Mouse (Mus musculus): ENCODE results near the gene Kazn.

Kazn gene

GRCm38 (mm10) chr4:142165363-142165762 lies 73.8 kb downstream of the Kazn start:
- ChIA-PET POLR2A (interaction anchor here in 3 of 4 experiments (0.6 to 5.2 kb wide), 31 partner anchors 9 to 601 kb away, joined by 3 to 44 read pairs (median 13); partner anchors contain the start of genes Kazn (in 2 of the 3) and Casp9 (in 1 of the 3)), CTCF (interaction anchor here in 2 of 4 experiments (1.3 to 3.0 kb wide), 7 partner anchors 9 to 227 kb away, joined by 3 to 25 read pairs (median 5); no protein-coding TSS in a partner anchor)

- CTCF ChIA-PET = interaction anchor here in 2 of 4 experiments (0.6 to 1.3 kb wide), 6 partner anchors 9 to 1838 kb away, joined by 3 to 5 read pairs (median 3); no protein-coding TSS in a partner anchor
- POLR2A ChIA-PET = interaction anchor here in 2 of 4 experiments (0.8 to 3.7 kb wide), 8 partner anchors 10 to 106 kb away, joined by 3 to 35 read pairs (median 18); no protein-coding TSS in a partner anchor
Measured at GRCm38 (mm10) chr4:142164386-142164785, 74.8 kb downstream of the Kazn start.

DNA sequence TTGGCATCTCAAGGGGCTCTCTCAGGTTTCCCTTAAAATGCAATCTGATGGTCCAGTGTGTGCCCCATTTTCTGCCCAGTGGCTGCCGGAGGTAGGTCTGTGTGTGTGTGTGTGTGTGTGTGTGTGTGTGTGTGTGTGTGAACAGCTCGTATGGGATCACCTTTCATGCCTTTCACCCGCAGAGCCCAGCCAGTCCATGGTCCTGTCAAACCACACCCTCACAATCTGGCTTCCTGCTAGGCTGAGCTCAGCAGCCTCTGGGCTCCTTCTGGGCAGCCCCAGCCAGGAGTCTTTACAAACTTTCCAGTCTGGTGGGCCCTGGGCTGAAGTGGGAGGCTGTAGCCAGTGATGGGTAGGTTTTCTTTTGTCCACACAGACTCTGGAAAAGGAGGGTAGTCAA lies 75.3 kb downstream of the Kazn start:
- ChIA-PET POLR2A (interaction anchor here in 2 of 4 experiments (0.6 to 1.5 kb wide), 3 partner anchors 11 to 149 kb away, joined by 3 to 4 read pairs (median 3); partner anchors contain the start of gene Fhad1 (in 1 of the 2)), CTCF (interaction anchor here in 1 of 4 experiments (0.6 kb wide), 1 partner anchor 740 kb away, joined by 3 read pairs; no protein-coding TSS in a partner anchor)

DNA sequence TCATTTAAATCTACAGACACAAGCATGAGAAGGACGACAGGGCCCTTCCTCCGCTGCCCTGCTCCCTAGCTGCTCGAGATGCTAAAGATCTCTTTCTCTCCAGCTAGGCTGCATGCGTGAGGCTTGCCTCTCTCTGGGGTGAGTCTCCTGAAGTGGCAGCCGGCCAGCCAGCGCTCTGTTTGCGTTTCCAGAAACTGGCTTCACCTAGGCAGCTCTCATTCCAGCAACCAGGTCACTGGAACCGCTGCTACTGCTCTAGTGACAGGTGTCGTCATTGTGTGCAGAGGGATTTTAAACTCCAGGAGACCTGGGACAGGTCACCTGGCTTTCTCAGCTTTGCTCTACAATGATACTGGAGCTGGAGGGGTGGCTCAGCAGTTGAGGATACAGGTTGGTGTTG lies 76.5 kb downstream of the Kazn start:
- ChIA-PET CTCF (interaction anchor here (0.5 to 3.7 kb wide), 4 partner anchors 9 to 274 kb away, joined by 3 to 17 read pairs (median 4); no protein-coding TSS in a partner anchor), POLR2A (interaction anchor here in 3 of 4 experiments (0.6 to 1.5 kb wide), 4 partner anchors 12 to 92 kb away, joined by 3 to 4 read pairs (median 3); no protein-coding TSS in a partner anchor)

DNA sequence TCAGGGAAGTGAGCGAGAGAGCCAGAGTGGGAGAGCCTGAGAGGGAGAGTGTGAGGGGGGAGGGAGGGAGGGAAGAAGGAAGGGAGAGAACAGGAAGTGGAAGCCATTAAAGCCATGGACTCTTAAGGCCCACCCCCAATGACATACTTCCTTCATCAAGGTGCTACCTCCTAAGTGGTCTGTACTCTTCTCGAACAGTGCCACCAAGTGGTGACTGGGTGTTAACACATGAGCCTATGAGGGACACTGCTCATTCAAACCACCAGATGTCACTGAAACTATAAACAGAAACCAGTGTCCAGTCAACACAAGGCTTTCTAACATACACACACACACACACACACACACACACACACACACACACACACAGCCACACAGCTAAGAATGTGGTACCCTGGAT lies 77.1 kb downstream of the Kazn start:
- CTCF ChIA-PET = interaction anchor here (0.5 to 3.7 kb wide), 5 partner anchors 9 to 279 kb away, joined by 3 to 17 read pairs (median 3); no protein-coding TSS in a partner anchor
- POLR2A ChIA-PET = interaction anchor here in 2 of 4 experiments (0.6 kb wide), 2 partner anchors 12 to 36 kb away, joined by 4 read pairs; no protein-coding TSS in a partner anchor

DNA sequence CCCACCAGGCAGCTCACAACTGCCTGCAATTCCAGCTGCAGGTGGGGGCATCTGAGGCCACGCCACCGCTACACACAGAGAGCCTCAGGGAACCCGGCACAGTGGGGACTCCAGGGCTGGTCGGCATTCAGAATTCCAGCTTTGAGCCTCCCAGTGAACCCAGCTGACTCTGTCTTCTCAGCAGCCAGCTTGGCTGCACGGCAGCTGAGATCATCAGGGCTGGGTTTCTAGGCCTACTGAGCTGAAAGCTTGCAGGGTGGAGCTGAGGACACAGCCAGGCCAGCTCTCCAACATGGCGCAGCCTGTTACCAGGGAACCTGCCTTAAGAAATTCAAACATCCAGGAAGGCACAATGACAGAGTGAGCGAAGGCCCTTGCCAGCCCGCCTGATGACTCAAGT lies 79.2 kb downstream of the Kazn start:
- ChIA-PET POLR2A (interaction anchor here in 3 of 4 experiments (0.9 to 2.2 kb wide), 21 partner anchors 9 to 93 kb away, joined by 3 to 11 read pairs (median 4); no protein-coding TSS in a partner anchor), CTCF (interaction anchor here (0.6 to 3.7 kb wide), 7 partner anchors 10 to 89 kb away, joined by 3 to 17 read pairs (median 5); no protein-coding TSS in a partner anchor)

GRCm38 (mm10) chr4:142156506-142156905 lies 82.7 kb downstream of the Kazn start:
- POLR2A ChIA-PET = interaction anchor here in 1 of 4 experiments (1.2 kb wide), 1 partner anchor 13 kb away, joined by 3 read pairs; no protein-coding TSS in a partner anchor
- CTCF ChIA-PET = interaction anchor here in 2 of 4 experiments (1.4 to 4.6 kb wide), 2 partner anchors 92 kb away, joined by 7 to 34 read pairs; no protein-coding TSS in a partner anchor

GRCm38 (mm10) chr4:142154246-142154645 lies 85.0 kb downstream of the Kazn start:
- ChIA-PET CTCF (interaction anchor here (0.5 to 4.6 kb wide), 41 partner anchors 8 to 260 kb away, joined by 3 to 34 read pairs (median 5); partner anchors contain the start of gene Kazn (in 1 of the 4)), POLR2A (interaction anchor here (0.6 to 3.3 kb wide), 16 partner anchors 12 to 443 kb away, joined by 3 to 37 read pairs (median 3); no protein-coding TSS in a partner anchor)

GRCm38 (mm10) chr4:142153526-142153925 lies 85.7 kb downstream of the Kazn start:
- POLR2A ChIA-PET = interaction anchor here in 3 of 4 experiments (0.6 to 3.3 kb wide), 20 partner anchors 9 to 728 kb away, joined by 3 to 37 read pairs (median 4); no protein-coding TSS in a partner anchor
- CTCF ChIA-PET = interaction anchor here (0.5 to 4.6 kb wide), 44 partner anchors 9 to 274 kb away, joined by 3 to 34 read pairs (median 5); partner anchors contain the start of genes Kazn (in 1 of the 4) and Tmem51 (in 1 of the 4)

- POLR2A ChIA-PET = interaction anchor here in 3 of 4 experiments (0.5 to 3.3 kb wide), 21 partner anchors 8 to 1153 kb away, joined by 3 to 37 read pairs (median 4); no protein-coding TSS in a partner anchor
- CTCF ChIA-PET = interaction anchor here (0.5 to 4.6 kb wide), 37 partner anchors 9 to 275 kb away, joined by 3 to 34 read pairs (median 5); partner anchors contain the start of genes Kazn (in 1 of the 4) and Tmem51 (in 1 of the 4)
Measured at GRCm38 (mm10) chr4:142152733-142153422, 86.3 kb downstream of the Kazn start.

DNA sequence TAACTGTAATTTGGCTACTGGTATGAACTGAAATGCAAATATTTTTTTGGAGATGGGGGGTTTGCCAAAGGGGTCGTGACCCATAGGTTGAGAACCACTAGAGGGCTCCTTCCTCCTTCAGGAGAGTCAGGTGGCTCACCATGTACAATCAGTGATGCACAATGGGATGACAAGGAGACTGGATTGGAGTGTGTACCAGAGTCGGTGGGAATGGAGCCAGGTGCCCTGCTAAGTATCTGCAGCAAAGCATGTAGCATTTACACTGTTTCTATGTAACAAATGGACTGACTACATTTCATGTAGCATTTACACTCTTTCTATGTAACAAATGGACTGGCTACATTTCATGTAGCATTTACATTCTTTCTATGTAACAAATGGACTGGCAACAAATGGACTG lies 89.1 kb downstream of the Kazn start:
- ChIA-PET CTCF (interaction anchor here (0.7 to 2.1 kb wide), 7 partner anchors 35 to 265 kb away, joined by 3 to 7 read pairs (median 3); no protein-coding TSS in a partner anchor), POLR2A (interaction anchor here in 3 of 4 experiments (0.6 to 1.4 kb wide), 3 partner anchors 12 to 54 kb away, joined by 3 to 5 read pairs (median 3); no protein-coding TSS in a partner anchor)

DNA sequence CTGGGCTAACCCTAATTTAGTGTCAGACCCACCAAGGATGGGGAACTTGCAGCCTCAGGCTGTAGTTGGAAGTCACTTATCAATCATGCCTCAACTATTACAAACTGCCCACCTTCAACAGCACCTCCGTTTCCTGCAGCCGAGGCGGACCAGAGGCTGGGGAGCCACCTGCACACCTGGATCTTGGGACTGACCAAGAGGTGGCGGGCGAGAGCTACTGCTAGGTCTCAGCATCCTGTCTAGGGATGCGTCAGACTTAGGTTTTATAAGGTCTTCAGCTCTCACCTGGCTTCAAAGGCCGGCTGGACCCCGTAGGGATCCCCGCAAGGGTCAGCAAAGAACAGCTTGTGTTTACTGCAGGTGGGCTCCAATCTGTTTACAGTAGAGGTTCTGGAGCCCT lies 90.0 kb downstream of the Kazn start:
- ChIA-PET CTCF (interaction anchor here (0.5 to 1.2 kb wide), 22 partner anchors 10 to 1140 kb away, joined by 3 to 9 read pairs (median 3); no protein-coding TSS in a partner anchor), POLR2A (interaction anchor here in 2 of 4 experiments (0.9 to 1.4 kb wide), 5 partner anchors 11 to 99 kb away, joined by 3 to 5 read pairs (median 3); no protein-coding TSS in a partner anchor)

DNA sequence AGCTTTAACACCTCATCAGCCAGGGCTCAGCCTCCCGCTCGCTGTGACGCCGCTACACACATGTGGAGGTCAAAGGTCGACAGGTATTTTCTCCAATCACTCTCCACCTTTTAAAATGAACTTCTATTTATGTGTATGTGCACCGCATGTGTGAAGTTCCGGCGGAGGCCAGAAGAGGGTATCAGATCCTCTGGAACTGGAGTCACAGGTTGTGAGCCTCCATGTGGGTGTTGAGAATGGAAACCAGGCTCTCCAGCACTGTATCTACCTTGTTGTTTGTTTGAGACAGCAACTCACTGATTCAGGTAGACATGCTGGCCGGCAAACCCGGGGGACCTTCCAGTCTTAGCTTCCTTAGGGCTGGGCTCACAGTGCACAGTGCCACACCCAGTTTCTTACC lies 91.5 kb downstream of the Kazn start:
- CTCF ChIA-PET = interaction anchor here in 3 of 4 experiments (0.6 to 1.7 kb wide), 4 partner anchors 101 to 267 kb away, joined by 3 to 6 read pairs (median 4); no protein-coding TSS in a partner anchor
- POLR2A ChIA-PET = interaction anchor here in 2 of 4 experiments (0.9 to 1.5 kb wide), 5 partner anchors 9 to 77 kb away, joined by 3 to 4 read pairs (median 3); no protein-coding TSS in a partner anchor

- POLR2A ChIA-PET = interaction anchor here in 1 of 4 experiments (1.9 kb wide), 2 partner anchors 9 to 76 kb away, joined by 4 to 5 read pairs; no protein-coding TSS in a partner anchor
- CTCF ChIA-PET = interaction anchor here in 2 of 4 experiments (0.6 to 1.0 kb wide), 4 partner anchors 9 to 139 kb away, joined by 3 to 4 read pairs (median 4); no protein-coding TSS in a partner anchor
Measured at GRCm38 (mm10) chr4:142144096-142144495, 95.1 kb downstream of the Kazn start.

GRCm38 (mm10) chr4:142143290-142143689 lies 95.9 kb downstream of the Kazn start:
- ChIA-PET POLR2A (interaction anchor here in 1 of 4 experiments (0.5 to 0.7 kb wide), 2 partner anchors 8 to 93 kb away, joined by 3 read pairs; no protein-coding TSS in a partner anchor), CTCF (interaction anchor here in 2 of 4 experiments (0.6 to 1.1 kb wide), 5 partner anchors 10 to 106 kb away, joined by 3 to 4 read pairs (median 3); no protein-coding TSS in a partner anchor)

- ChIA-PET POLR2A (interaction anchor here in 3 of 4 experiments (0.7 to 3.2 kb wide), 9 partner anchors 13 to 112 kb away, joined by 3 to 16 read pairs (median 6); no protein-coding TSS in a partner anchor), CTCF (interaction anchor here in 1 of 4 experiments (0.7 kb wide), 1 partner anchor 286 kb away, joined by 3 read pairs; no protein-coding TSS in a partner anchor)
Measured at GRCm38 (mm10) chr4:142139729-142140128, 99.5 kb downstream of the Kazn start.

DNA sequence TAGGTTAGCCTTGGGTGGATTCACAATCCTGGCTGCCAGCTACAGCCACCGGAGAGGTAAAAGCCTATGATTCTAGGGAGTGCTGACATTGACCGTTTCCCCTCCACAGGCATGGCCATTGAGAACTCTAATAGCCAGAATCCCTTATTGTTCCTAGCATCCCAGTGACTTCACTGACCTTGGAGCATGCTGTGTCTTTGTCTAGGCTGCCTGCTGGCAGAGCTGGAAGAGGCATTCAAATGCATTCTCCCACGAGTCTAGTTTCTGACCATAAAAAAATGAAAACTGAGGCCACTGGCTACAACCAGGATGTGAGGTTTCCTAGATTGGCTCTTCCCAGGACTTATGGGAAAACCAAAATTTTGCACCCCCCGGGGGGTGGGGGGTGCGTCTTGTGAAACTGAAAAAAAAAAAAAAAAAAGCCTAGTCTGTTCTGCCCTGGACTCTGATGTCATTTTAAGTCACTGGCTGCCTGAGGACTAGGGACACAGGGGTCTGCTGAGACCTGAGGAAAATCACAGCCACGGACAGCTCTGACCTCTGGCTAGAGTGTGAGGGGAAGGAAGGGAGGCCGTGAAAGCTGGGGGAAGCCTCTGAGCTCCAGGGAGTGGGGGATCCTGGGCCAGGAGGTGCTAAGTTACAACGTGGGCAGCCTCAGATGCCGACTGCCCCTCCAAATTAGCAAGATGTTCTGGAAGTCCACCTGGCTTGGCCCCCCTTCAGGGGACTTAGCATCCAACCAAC lies 100.7 kb downstream of the Kazn start:
- ChIA-PET CTCF (interaction anchor here in 3 of 4 experiments (0.7 to 1.4 kb wide), 12 partner anchors 11 to 319 kb away, joined by 3 to 10 read pairs (median 4); no protein-coding TSS in a partner anchor), POLR2A (interaction anchor here in 3 of 4 experiments (0.6 to 3.2 kb wide), 46 partner anchors 9 to 271 kb away, joined by 3 to 16 read pairs (median 4); partner anchors contain the start of gene Fhad1 (in 1 of the 3))

Data from embryonic stem cell, embryonic (primary cell).